Mouse (Mus musculus): ENCODE results near the gene Gfm2.

DNA sequence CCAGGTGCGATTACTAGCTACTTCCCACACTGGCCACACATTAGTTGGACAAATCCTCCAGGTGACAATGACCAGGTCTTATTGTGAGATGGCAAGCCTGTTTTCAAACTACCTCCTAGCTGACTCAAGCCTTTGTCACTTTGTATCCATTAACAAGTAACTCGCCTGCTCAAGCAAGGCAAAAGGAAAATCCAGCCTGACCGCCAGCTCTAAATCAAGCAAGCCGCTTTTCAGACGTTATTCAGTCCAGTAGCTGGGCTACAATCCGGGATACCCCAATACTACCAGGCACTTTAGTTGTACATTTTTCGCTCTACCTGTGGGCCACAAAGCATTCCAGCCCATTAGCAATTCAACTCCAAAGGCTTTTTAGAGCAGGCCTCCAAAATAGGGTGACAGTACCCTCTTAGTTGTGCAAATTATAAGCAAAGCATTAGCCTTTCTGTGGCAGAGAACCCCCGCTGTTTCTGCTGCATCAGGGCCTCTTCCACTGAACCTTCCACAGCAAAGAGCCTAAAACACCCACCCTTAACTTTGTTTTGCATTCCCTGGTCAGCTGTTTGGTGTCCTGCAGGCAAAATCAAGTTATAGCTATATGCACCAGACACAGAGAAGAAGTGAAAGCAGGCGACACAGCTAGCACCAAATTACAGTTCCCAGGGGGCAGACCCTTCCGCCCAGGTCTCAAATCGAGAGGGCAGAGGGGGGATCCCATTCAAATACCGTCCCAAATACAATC, 58.6 kb downstream of the Gfm2 start:
- TF ChIP-seq TAL1 (IDR thresholded peaks at IDR 0.05; ENCODE audit: low read length), result no peak
- no peak for TF ChIP-seq GATA1 (IDR thresholded peaks at IDR 0.05; ENCODE audit: low read length)
